Mouse (Mus musculus): ENCODE data around the gene Arrb2.
"Not testable (repeated sequence)": the region's sequence is repeated elsewhere in the genome, so short reads cannot be mapped to it uniquely, and the experiment has no call there.

The Arrb2 gene

GRCm38 (mm10) chr11:70444667-70445066 lies 12.2 kb downstream of the Arrb2 start:
- no peak for DNase-seq (ENCODE audit: low spot score)

GRCm38 (mm10) chr11:70446756-70447155 lies 14.3 kb downstream of the Arrb2 start:
- no peak for DNase-seq (ENCODE audit: low spot score)

DNA sequence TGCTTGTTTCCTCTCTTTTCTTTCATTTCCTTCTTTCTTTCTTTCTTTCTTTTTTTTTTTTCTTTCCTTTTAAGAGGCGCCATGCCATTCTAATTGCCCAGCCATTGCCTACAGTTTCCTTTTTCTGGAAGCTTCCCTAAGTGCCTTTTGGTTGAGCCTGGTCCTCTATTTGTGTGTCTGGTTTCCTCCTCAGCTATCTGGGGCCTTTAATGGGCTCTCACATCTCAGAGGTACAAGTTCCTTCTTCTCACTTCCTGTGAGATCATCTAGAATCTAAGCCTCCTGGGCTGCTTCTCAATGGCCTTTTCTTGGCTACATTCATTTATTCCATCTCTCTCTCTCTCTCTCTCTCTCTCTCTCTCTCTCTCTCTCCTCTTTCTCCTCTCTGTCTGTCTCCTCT lies 14.9 kb downstream of the Arrb2 start:
- DNase-seq (ENCODE audit: low spot score): no peak

GRCm38 (mm10) chr11:70450926-70451325 lies 18.5 kb downstream of the Arrb2 start:
- no peak for DNase-seq (ENCODE audit: low spot score)

DNA sequence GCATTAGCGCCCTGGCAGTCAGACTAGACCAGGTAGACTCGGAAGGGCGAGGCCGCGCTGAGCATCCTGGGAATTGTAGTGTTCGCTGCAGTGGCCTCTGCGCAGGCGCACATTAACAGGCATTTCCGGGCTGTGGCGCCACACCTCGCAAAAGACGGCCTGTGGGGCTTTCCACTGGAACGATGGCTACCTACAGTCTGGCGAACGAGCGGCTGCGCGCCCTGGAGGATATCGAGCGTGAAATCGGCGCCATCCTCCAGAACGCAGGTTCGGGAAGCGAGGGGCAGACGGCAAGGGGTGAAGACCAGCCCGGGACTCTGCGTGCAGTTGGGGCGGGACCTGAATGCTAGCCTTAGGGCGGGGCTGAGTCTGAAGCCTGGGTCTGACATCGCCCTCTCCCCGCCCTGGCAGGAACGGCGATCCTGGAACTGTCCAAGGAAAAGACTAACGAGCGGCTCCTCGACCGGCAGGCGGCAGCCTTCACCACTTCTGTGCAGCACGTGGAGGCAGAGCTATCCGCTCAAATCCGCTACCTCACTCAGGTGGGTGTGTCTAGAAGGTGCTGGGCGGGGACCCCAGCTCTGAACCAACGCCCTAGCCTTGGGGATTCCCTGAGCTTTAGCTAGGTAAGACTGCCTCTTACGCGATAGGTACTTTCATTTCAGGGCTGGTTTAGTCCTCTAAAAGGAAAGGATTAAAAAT lies 19.5 kb downstream of the Arrb2 start, which contains the start of gene Med11:
TSS of gene Med11 (plus strand) at position 123 of the 702 bp plus-strand sequence.
- DNase-seq (ENCODE audit: low spot score): peak; percentile 94

- DNase-seq (ENCODE audit: low spot score): no peak
Measured at GRCm38 (mm10) chr11:70453261-70454044, 21.0 kb downstream of the Arrb2 start.

- no peak for DNase-seq (ENCODE audit: low spot score)
Measured at GRCm38 (mm10) chr11:70458688-70459600, 26.5 kb downstream of the Arrb2 start, which contains the start of gene Zmynd15. TSS of gene Zmynd15 (plus strand) at chr11:70459433.

DNA sequence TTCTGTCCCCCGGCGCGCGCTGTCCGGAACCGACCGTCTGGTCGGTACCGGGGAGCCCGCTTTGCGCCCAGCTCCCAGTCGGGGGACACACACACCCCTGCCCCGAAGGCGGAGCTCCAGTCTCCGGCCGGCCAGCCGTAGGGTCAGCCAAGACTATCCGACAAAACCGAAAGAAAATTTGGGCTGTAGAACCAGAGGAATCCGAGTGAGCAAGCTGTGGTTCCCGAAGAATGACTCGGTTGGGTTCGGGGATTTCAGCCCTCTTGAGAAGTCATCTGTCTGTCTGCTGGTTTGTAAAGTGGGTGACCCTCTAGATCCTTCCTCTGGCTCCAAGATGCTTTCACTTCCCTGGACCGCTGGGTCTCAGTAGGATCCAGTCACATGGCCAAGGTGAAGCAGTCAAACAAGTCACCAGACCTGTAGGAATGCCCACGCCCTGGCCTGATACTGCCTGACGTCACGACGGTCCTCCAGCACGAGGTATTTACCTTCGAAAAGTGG lies 27.2 kb downstream of the Arrb2 start, which contains the start of gene Cxcl16:
TSS of gene Cxcl16 (minus strand) at position 384 of the 501 bp plus-strand sequence.
- no peak for DNase-seq (ENCODE audit: low spot score)

GRCm38 (mm10) chr11:70463970-70464369 lies 31.5 kb downstream of the Arrb2 start:
- DNase-seq (ENCODE audit: low spot score): no peak

DNA sequence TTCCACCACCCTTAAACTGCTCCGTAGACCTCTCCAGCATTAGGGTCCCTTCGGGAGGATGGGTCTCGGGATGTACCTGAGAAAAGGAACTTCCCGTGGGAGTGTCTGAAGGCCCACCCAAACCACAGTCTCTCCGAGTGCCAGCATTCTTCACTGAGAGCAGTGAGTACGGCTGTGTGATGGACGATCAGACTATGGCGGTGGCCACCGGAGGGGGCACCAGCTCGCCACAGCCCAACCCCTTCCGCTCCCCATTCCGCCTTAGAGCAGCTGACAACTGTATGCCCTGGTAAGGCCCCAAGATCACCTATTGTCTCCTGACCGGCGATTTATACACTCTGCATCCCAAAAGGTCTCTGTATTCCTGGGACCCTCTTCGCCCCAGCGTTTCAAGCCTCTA lies 32.8 kb downstream of the Arrb2 start:
- no peak for DNase-seq (ENCODE audit: low spot score)

GRCm38 (mm10) chr11:70465824-70466223 lies 33.4 kb downstream of the Arrb2 start:
- no peak for DNase-seq (ENCODE audit: low spot score)

DNA sequence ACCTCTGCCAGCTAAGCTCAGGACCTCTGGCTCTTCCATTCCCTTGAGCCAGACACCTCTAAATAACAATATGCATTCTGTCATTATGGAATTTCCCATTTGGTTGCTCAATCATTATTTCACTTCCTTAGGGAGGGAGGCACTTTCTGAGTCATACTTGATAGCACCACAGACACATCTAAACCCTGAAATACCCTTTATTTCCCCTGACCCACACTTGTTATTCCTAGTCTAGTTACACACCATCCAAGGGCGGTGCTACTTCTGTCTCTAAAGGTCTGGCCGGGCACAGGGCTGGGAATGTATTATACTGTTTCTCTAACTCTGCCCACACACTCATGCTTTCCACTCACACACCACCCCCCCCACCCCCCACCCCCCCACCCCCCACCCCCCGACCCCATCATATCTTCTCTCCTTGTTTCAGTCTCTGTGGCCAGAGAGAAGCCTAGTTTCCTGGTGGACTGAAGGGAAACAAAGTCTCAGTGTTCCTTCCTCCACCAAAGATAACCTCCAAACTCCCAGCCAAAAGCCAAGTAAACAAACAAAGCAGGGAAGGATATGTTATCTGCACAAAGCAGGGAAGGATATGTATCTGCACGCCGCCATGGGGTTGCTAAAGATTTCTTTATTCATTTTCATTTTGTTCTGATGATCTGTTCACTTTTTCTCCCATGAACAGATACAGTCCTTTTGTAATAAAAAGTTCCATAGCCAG lies 35.6 kb downstream of the Arrb2 start:
- DNase-seq (ENCODE audit: low spot score): no peak

DNA sequence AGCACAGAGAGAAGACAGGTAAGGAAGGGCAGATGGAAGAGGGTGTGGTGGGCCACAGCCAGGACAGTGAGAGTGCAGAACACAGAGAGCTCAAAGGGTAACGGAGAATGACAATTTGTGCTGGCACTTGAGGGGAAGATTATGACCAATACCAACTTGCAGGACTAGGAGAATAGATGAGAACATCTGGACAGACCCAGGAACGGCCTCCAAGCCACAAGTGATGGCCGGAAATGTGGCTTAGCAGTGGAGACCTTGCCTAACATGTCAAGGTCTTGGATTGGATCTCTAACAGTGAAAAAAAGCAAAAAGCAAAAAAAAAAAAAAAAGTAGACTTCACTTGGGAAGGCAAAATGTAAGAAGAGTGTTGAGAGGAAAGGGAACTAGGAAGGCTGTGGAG lies 37.3 kb downstream of the Arrb2 start:
- no peak for DNase-seq (ENCODE audit: low spot score)

DNA sequence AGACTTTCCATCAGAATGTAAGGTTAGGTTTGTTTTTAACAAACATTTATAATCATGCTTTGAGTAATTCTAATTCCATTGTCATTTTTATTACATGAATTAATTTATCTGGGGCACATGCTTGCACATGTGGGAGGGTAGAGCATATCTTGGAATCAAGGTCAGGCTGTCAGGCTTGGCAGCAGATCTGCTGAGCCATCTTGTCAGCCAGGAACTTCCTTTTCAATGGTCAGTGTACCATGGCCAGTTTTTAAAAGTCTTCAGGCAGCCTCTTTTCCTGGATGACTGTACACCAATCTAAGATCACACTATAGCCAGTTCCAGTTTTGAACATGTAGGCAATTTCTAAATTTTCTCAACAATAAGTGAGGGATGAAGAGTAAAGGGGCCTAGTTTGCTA lies 40.3 kb downstream of the Arrb2 start:
- DNase-seq (ENCODE audit: low spot score): no peak

DNA sequence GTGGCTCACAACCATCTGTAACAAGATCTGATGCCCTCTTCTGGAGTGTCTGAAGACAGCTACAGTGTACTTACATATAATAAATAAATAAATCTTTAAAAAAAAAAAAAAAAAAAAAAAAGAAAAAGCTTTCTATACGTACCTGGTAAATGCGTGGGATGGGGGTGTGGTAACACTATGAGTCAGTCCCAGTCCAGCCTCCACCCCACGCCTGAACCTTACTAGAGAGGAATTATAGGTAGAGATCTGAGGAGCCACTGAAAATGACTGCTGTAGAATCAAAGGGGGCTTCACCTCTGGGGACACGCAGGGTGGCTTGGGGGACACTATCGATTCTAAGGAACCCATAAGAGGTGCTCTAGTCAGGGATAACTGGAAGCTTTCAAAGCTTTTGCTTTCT lies 40.9 kb downstream of the Arrb2 start:
- DNase-seq (ENCODE audit: low spot score): not testable (repeated sequence)

GRCm38 (mm10) chr11:70474872-70475534 lies 42.6 kb downstream of the Arrb2 start:
- no peak for DNase-seq (ENCODE audit: low spot score)

DNA sequence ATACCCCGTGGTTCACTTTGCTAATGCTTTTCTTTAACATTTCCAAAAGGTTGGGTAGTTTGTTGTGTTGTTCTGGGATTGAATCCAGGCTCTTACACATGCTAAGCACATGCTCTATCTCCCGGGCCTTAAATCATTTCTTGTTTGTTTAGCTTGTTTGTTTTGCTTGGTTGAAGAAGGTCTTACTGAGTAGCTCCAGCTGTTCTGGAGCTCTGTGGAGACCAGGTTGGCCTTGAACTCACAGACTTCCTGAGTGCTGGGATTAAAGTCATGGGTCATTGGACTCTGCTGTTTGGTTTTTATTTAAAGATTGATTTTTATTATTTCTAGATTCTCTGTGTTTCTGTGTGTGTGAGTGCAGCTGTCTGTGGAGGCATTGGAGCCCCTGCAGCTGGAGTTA lies 53.1 kb downstream of the Arrb2 start:
- DNase-seq (ENCODE audit: low spot score): no peak

GRCm38 (mm10) chr11:70487816-70488215 lies 55.4 kb downstream of the Arrb2 start:
- DNase-seq (ENCODE audit: low spot score): no peak

GRCm38 (mm10) chr11:70489138-70489537 lies 56.7 kb downstream of the Arrb2 start:
- DNase-seq (ENCODE audit: low spot score): no peak

DNA sequence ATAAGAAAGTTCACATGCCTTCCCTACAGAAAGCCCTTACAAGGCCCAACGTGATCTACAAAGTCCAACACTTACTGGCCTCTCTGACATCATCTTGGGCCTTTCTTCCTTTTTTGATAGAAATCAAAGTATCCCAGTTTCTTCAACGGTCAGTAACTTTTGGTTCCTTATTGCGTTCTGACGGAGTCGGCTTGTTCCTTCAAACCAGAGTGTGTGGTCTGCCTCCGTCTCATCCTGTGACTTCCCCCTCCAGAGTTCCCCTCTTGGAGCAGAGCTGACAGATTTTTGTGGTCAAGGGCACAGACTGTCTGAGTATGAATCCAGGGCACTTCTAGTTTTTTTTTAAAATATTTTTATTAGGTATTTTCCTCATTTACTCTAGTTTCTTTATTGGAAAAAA lies 57.2 kb downstream of the Arrb2 start:
- no peak for DNase-seq (ENCODE audit: low spot score)
